Mouse (Mus musculus) mouse embryonic stem cell (cell line): ENCODE data around the gene Slc16a12.
"Not testable (repeated sequence)": the region's sequence is repeated elsewhere in the genome, so short reads cannot be mapped to it uniquely, and the experiment has no call there.

ENCODE experiments used
- in situ Hi-C, 2 experiments: fragments of 300-500 bp; cut with MboI; formaldehyde crosslinking; loops; 1 replicate in 1 of 2; 3 replicates in 1 of 2; pipeline ENCODE4 v1.14.3; 2019 to 2020; ENCODE audit warnings: low sequenced_read_pairs in 2 of 2, low pct_unique_long_range_greater_than_20kb in 1 of 2, mixed read lengths in 1 of 2; ENCODE audit not compliant: unreplicated experiment in 1 of 2

Gene Slc16a12

GRCm38 (mm10) chr19:34697461-34697860 is 49.6 kb downstream of the Slc16a12 start:
- in situ Hi-C loops = no loop called here

GRCm38 (mm10) chr19:34696352-34696986 is 50.6 kb downstream of the Slc16a12 start:
- in situ Hi-C loops = no loop called here

- in situ Hi-C loops = no loop called here
Measured at GRCm38 (mm10) chr19:34691402-34691801, 55.7 kb downstream of the Slc16a12 start.

- in situ Hi-C loops = loop anchor here in 1 of 2 experiments (10.0 kb wide), 1 partner anchor 79 kb away; no protein-coding TSS in a partner anchor
Measured at GRCm38 (mm10) chr19:34685530-34685929, 61.6 kb downstream of the Slc16a12 start.

GRCm38 (mm10) chr19:34684857-34685256 is 62.2 kb downstream of the Slc16a12 start:
- in situ Hi-C loops = loop anchor here in 1 of 2 experiments (10.0 kb wide), 1 partner anchor 80 kb away; no protein-coding TSS in a partner anchor

GRCm38 (mm10) chr19:34678428-34678827 is 68.7 kb downstream of the Slc16a12 start:
- in situ Hi-C loops = no loop called here

- in situ Hi-C loops = loop anchor here (25.0 kb wide), 4 partner anchors 161 to 336 kb away; partner anchors contain the start of gene Kif20b (in 1 of the 2)
Measured at GRCm38 (mm10) chr19:34673476-34673875, 73.6 kb downstream of the Slc16a12 start.

GRCm38 (mm10) chr19:34666127-34666526 is 81.0 kb downstream of the Slc16a12 start:
- in situ Hi-C loops = loop anchor here (5.0 to 25.0 kb wide), 6 partner anchors 106 to 329 kb away; partner anchors contain the start of gene Kif20b (in 1 of the 2)

GRCm38 (mm10) chr19:34662740-34663139 is 84.3 kb downstream of the Slc16a12 start:
- in situ Hi-C loops = loop anchor here (5.0 to 25.0 kb wide), 6 partner anchors 112 to 325 kb away; partner anchors contain the start of gene Kif20b (in 1 of the 2)

- in situ Hi-C loops = loop anchor here (5.0 to 25.0 kb wide), 6 partner anchors 113 to 325 kb away; partner anchors contain the start of gene Kif20b (in 1 of the 2)
Measured at GRCm38 (mm10) chr19:34662067-34662507, 85.0 kb downstream of the Slc16a12 start.

- in situ Hi-C loops = loop anchor here (25.0 kb wide), 4 partner anchors 144 to 331 kb away; partner anchors contain the start of gene Kif20b (in 1 of the 2)
Measured at GRCm38 (mm10) chr19:34656511-34657298, 90.4 kb downstream of the Slc16a12 start.

GRCm38 (mm10) chr19:34655227-34655805 is 91.8 kb downstream of the Slc16a12 start:
- in situ Hi-C loops = loop anchor here (25.0 kb wide), 4 partner anchors 143 to 332 kb away; partner anchors contain the start of gene Kif20b (in 1 of the 2)

GRCm38 (mm10) chr19:34650997-34651396 is 96.1 kb downstream of the Slc16a12 start:
- in situ Hi-C loops = loop anchor here (25.0 kb wide), 4 partner anchors 139 to 336 kb away; partner anchors contain the start of gene Kif20b (in 1 of the 2)

GRCm38 (mm10) chr19:34650276-34650675 is 96.8 kb downstream of the Slc16a12 start:
- in situ Hi-C loops = loop anchor here (25.0 kb wide), 4 partner anchors 138 to 337 kb away; partner anchors contain the start of gene Kif20b (in 1 of the 2)

GRCm38 (mm10) chr19:34647630-34648029 is 99.5 kb downstream of the Slc16a12 start:
- in situ Hi-C loops = not testable (repeated sequence)

GRCm38 (mm10) chr19:34642616-34643015 is 104.5 kb downstream of the Slc16a12 start:
- in situ Hi-C loops = no loop called here

GRCm38 (mm10) chr19:34640623-34641022 is 106.5 kb downstream of the Slc16a12 start, which contains the start of the genes Ifit1bl2 and Ifit1:
Ifit1bl2 (minus strand) TSS chr19:34640743.
Ifit1 (plus strand) TSS chr19:34640871.
- in situ Hi-C loops = no loop called here

GRCm38 (mm10) chr19:34636933-34637557 is 110.0 kb downstream of the Slc16a12 start:
- in situ Hi-C loops = no loop called here
